Mouse (Mus musculus): ENCODE results near the gene Ddx47. TPM values are rescaled to one million over a fixed set of nuclear protein-coding genes. Genes with fewer than 3 reads are reported as not detected.

Gene Ddx47
- total RNA-seq, 1 experiment: 75.1 TPM

DNA sequence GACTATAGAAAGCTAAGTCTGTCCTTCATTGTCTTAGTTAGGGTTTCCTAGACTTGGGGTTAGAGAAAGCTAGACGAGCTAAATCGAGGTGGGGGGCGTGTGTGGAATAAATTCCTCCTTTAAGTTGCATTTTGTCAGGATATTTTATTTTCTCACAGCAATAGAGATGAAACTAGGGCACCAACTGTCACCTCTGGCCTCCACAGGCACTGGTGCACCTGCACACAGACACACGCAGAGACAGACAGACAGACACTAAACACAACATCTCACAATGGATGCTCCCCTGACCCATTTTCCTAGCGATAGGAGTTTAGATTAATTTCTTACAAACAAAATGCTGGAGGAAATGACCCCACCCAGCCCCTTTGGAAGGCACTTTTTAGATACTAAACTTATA, 44.7 kb upstream of the Ddx47 start:
- TF ChIP-seq MAFK (IDR thresholded peaks at IDR 0.05; ENCODE audit: insufficient read depth, low read depth, low read length): no peak
- no peak for TF ChIP-seq HCFC1 (IDR thresholded peaks at IDR 0.05; ENCODE audit: borderline replicate concordance, insufficient read depth, low read length)
- TF ChIP-seq ZC3H11A (IDR thresholded peaks at IDR 0.05; ENCODE audit: borderline replicate concordance, low read depth, low read length): no peak
- TF ChIP-seq ZNF384 (IDR thresholded peaks at IDR 0.05; ENCODE audit: low read depth, low read length): no peak
- TF ChIP-seq CHD2 (IDR thresholded peaks at IDR 0.05; ENCODE audit: low read depth, low read length): no peak
- Histone ChIP-seq H3K4me1 (ENCODE audit: control insufficient read depth in 2 of 2, insufficient read depth in 2 of 2, low read length in 2 of 2, poor library complexity in 1 of 2) (no peaks in the 10 kb centered on the region), H3K9ac (ENCODE audit: insufficient read depth, low read depth, low read length, poor library complexity, severe bottlenecking) (no peak overlapping the region), H3K36me3 (ENCODE audit: control insufficient read depth, insufficient read depth, low read length, poor library complexity, severe bottlenecking) (no peaks in the 10 kb centered on the region), H3K4me3 (ENCODE audit: insufficient read depth in 1 of 2, low read depth in 1 of 2, low read length in 2 of 2, poor library complexity in 1 of 2, severe bottlenecking in 1 of 2) (no peak overlapping the region), H3K27ac (ENCODE audit: insufficient read depth, low read depth, low read length, poor library complexity, severe bottlenecking) (no peak overlapping the region), H3K9me3 (ENCODE audit: control insufficient read depth, insufficient read depth, low read depth, low read length) (no peaks in the 10 kb centered on the region)
- in situ Hi-C loops (cut with MboI; ENCODE audit: low sequenced_read_pairs in 2 of 2, unreplicated experiment in 2 of 2): no loop called here
- DNase-seq (ENCODE audit: low read depth, low spot score): no peak

DNA sequence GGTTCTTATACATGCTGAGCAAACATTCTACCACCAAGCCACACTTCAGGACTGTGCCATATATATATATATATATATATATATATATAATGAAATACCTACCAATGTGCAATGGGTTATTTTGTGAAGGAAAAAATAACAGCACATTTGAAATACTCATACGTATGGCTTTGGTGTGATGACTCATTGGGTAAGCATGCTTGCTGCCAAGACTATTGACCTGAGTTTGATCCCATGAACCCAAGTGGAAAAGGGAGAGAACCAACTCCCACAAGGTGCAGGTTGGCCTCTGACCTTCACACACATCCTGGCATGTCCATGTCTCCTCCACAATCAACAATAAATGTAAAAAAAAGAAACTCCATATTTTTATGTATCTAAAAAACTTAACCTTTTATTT, 43.1 kb upstream of the Ddx47 start:
- in situ Hi-C loops (cut with MboI; ENCODE audit: low sequenced_read_pairs in 2 of 2, unreplicated experiment in 2 of 2): no loop called here
- H3K36me3 ChIP-seq (ENCODE audit: control insufficient read depth, insufficient read depth, low read length, poor library complexity, severe bottlenecking): no peaks in the 10 kb centered on the region
- H3K9ac ChIP-seq (ENCODE audit: insufficient read depth, low read depth, low read length, poor library complexity, severe bottlenecking): no peak overlapping the region
- peaks cover 0 to 2% of the 10 kb centered on the region in 2 experiments; a peak in 1 of 4 replicates for H3K4me1 ChIP-seq (ENCODE audit: control insufficient read depth in 2 of 2, insufficient read depth in 2 of 2, low read length in 2 of 2, poor library complexity in 1 of 2)
- H3K9me3 ChIP-seq (ENCODE audit: control insufficient read depth, insufficient read depth, low read depth, low read length): no peaks in the 10 kb centered on the region
- no peak overlapping the region for H3K4me3 ChIP-seq (ENCODE audit: insufficient read depth in 1 of 2, low read depth in 1 of 2, low read length in 2 of 2, poor library complexity in 1 of 2, severe bottlenecking in 1 of 2)
- no peak for DNase-seq (ENCODE audit: low read depth, low spot score)
- H3K27ac ChIP-seq (ENCODE audit: insufficient read depth, low read depth, low read length, poor library complexity, severe bottlenecking): no peak overlapping the region
- TF ChIP-seq CHD2 (IDR thresholded peaks at IDR 0.05; ENCODE audit: low read depth, low read length): no peak
- TF ChIP-seq MAFK (IDR thresholded peaks at IDR 0.05; ENCODE audit: insufficient read depth, low read depth, low read length): no peak
- no peak for TF ChIP-seq ZC3H11A (IDR thresholded peaks at IDR 0.05; ENCODE audit: borderline replicate concordance, low read depth, low read length)
- TF ChIP-seq HCFC1 (IDR thresholded peaks at IDR 0.05; ENCODE audit: borderline replicate concordance, insufficient read depth, low read length): no peak
- TF ChIP-seq ZNF384 (IDR thresholded peaks at IDR 0.05; ENCODE audit: low read depth, low read length): no peak

DNA sequence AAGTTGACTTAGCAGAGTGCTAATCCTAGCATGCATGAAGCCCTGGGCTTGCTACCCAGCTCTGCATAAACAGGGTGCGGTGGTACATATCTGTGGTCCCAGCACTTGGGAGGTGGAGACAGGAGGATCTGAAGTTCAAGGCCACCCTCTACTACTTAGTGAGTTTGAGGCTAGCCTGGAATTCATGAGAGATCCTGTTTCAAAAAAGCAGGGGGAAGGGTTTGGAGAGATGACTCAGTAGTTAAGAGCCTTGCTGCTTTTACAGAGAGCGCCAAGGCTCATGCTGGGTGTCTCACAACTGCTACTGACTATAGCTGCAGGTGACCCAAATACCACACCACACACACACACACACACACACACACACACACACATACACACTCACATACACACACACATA, 41.9 kb upstream of the Ddx47 start:
- no peak for TF ChIP-seq HCFC1 (IDR thresholded peaks at IDR 0.05; ENCODE audit: borderline replicate concordance, insufficient read depth, low read length)
- no peak for TF ChIP-seq ZC3H11A (IDR thresholded peaks at IDR 0.05; ENCODE audit: borderline replicate concordance, low read depth, low read length)
- TF ChIP-seq CHD2 (IDR thresholded peaks at IDR 0.05; ENCODE audit: low read depth, low read length): no peak
- no peak for TF ChIP-seq ZNF384 (IDR thresholded peaks at IDR 0.05; ENCODE audit: low read depth, low read length)
- no peak for TF ChIP-seq MAFK (IDR thresholded peaks at IDR 0.05; ENCODE audit: insufficient read depth, low read depth, low read length)
- Histone ChIP-seq H3K9me3 (ENCODE audit: control insufficient read depth, insufficient read depth, low read depth, low read length) (no peaks in the 10 kb centered on the region), H3K27ac (ENCODE audit: insufficient read depth, low read depth, low read length, poor library complexity, severe bottlenecking) (no peak overlapping the region), H3K4me1 (ENCODE audit: control insufficient read depth in 2 of 2, insufficient read depth in 2 of 2, low read length in 2 of 2, poor library complexity in 1 of 2) (peaks cover 0 to 2% of the 10 kb centered on the region in 2 experiments; a peak in 1 of 4 replicates), H3K9ac (ENCODE audit: insufficient read depth, low read depth, low read length, poor library complexity, severe bottlenecking) (no peak overlapping the region), H3K4me3 (ENCODE audit: insufficient read depth in 1 of 2, low read depth in 1 of 2, low read length in 2 of 2, poor library complexity in 1 of 2, severe bottlenecking in 1 of 2) (no peak overlapping the region), H3K36me3 (ENCODE audit: control insufficient read depth, insufficient read depth, low read length, poor library complexity, severe bottlenecking) (no peaks in the 10 kb centered on the region)
- in situ Hi-C loops (cut with MboI; ENCODE audit: low sequenced_read_pairs in 2 of 2, unreplicated experiment in 2 of 2): no loop called here
- DNase-seq (ENCODE audit: low read depth, low spot score): no peak

DNA sequence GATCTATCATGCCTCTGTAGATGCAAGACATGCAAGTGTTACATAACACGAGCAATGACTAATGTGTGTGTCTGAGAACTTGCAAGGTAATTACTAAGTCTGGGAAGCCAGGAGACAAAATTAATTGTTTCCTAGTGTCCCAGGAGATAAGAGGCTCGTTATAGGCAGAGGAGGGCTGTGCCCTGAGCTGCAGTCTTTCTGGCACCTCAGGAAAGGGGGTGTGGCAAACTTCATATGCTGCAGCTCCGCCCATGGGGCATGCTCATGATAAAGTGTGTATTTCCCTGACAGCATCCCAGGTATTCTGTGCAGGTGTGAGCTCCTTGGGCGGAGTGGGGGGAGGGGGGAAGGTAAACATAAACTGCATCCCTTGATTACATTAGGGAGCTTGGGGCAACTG, 39.3 kb upstream of the Ddx47 start:
- H3K27ac ChIP-seq (ENCODE audit: insufficient read depth, low read depth, low read length, poor library complexity, severe bottlenecking): no peak overlapping the region
- peaks cover 0 to 2% of the 10 kb centered on the region in 2 experiments; a peak in 1 of 4 replicates for H3K4me1 ChIP-seq (ENCODE audit: control insufficient read depth in 2 of 2, insufficient read depth in 2 of 2, low read length in 2 of 2, poor library complexity in 1 of 2)
- TF ChIP-seq HCFC1 (IDR thresholded peaks at IDR 0.05; ENCODE audit: borderline replicate concordance, insufficient read depth, low read length): no peak
- no peak for TF ChIP-seq ZC3H11A (IDR thresholded peaks at IDR 0.05; ENCODE audit: borderline replicate concordance, low read depth, low read length)
- TF ChIP-seq CHD2 (IDR thresholded peaks at IDR 0.05; ENCODE audit: low read depth, low read length): no peak
- no peak for TF ChIP-seq MAFK (IDR thresholded peaks at IDR 0.05; ENCODE audit: insufficient read depth, low read depth, low read length)
- no peak for TF ChIP-seq ZNF384 (IDR thresholded peaks at IDR 0.05; ENCODE audit: low read depth, low read length)
- no peak overlapping the region for H3K9ac ChIP-seq (ENCODE audit: insufficient read depth, low read depth, low read length, poor library complexity, severe bottlenecking)
- H3K4me3 ChIP-seq (ENCODE audit: insufficient read depth in 1 of 2, low read depth in 1 of 2, low read length in 2 of 2, poor library complexity in 1 of 2, severe bottlenecking in 1 of 2): no peak overlapping the region
- H3K9me3 ChIP-seq (ENCODE audit: control insufficient read depth, insufficient read depth, low read depth, low read length): no peaks in the 10 kb centered on the region
- in situ Hi-C loops (cut with MboI; ENCODE audit: low sequenced_read_pairs in 2 of 2, unreplicated experiment in 2 of 2): no loop called here
- DNase-seq (ENCODE audit: low read depth, low spot score): no peak
- no peaks in the 10 kb centered on the region for H3K36me3 ChIP-seq (ENCODE audit: control insufficient read depth, insufficient read depth, low read length, poor library complexity, severe bottlenecking)

DNA sequence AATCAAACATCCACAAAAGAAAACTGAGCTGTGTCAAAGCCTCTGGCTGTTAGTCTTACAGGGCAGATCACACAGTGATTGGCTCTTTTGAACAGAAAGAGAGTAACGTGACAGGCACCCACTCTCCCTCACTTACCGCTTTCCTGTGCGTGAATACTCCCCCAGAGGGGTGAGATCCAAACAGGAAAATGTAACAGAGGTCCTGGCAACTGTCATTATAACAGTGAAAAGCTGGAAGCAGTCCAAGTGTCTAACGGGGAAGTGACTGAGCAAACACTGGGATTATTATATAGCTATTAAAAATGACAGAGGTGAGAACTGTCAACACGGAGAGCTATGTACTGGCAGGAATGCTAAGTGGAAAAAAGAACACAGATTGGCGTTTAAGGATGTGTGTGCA, 34.8 kb upstream of the Ddx47 start:
- Histone ChIP-seq H3K36me3 (ENCODE audit: control insufficient read depth, insufficient read depth, low read length, poor library complexity, severe bottlenecking) (no peaks in the 10 kb centered on the region), H3K27ac (ENCODE audit: insufficient read depth, low read depth, low read length, poor library complexity, severe bottlenecking) (no peak overlapping the region), H3K4me3 (ENCODE audit: insufficient read depth in 1 of 2, low read depth in 1 of 2, low read length in 2 of 2, poor library complexity in 1 of 2, severe bottlenecking in 1 of 2) (no peak overlapping the region), H3K9me3 (ENCODE audit: control insufficient read depth, insufficient read depth, low read depth, low read length) (no peaks in the 10 kb centered on the region), H3K9ac (ENCODE audit: insufficient read depth, low read depth, low read length, poor library complexity, severe bottlenecking) (no peak overlapping the region), H3K4me1 (ENCODE audit: control insufficient read depth in 2 of 2, insufficient read depth in 2 of 2, low read length in 2 of 2, poor library complexity in 1 of 2) (peaks cover 0 to 9% of the 10 kb centered on the region in 2 experiments; a peak in 1 of 4 replicates)
- TF ChIP-seq CHD2 (IDR thresholded peaks at IDR 0.05; ENCODE audit: low read depth, low read length) (no peak), ZC3H11A (IDR thresholded peaks at IDR 0.05; ENCODE audit: borderline replicate concordance, low read depth, low read length) (no peak)
- DNase-seq (ENCODE audit: low read depth, low spot score): no peak
- in situ Hi-C loops (cut with MboI; ENCODE audit: low sequenced_read_pairs in 2 of 2, unreplicated experiment in 2 of 2): no loop called here

All from ES-E14 (cell line).